Mouse (Mus musculus): ENCODE data around the gene Calcr. TPM values are rescaled to one million over a fixed set of nuclear protein-coding genes. Genes with fewer than 3 reads are reported as not detected.
A peak's percentile ranks its signal among the peaks of the same experiment; 100 is the strongest.
"Not testable (repeated sequence)": the region's sequence is repeated elsewhere in the genome, so short reads cannot be mapped to it uniquely, and the experiment has no call there.

Calcr gene
- polyA plus RNA-seq (2016; fragmentation: Nextera tagmentation; extraction: Ambion mirVana), result 2.1 and 2.4 TPM in 2 replicates

DNA sequence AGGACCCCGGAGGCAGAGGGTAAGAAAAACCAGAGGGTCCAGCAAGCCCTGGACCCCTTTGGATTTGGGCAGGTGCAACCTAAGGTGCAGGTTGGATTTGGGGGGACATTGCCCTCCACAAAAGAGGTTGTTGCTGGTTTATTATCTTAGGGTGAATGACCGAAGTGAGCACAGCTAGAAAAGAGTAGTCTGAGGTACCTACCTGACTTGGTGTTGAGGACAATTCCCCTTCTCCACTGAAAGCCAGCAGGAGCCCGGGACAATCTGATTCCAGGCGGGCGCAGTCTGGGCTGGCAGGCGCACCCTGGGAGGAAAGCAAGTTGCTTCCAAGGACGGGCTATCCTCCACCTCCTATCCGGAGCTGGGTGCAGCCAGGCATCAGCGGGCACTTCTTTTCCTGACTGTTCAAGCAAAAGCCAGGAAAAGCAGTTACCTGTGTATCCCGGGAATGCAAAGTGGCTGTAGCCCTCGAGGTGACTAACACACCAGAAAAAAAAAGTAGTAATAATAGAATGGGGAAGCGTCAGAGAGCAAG is at the start of gene Calcr:
Calcr (minus strand) TSS at position 485 of the 535 bp plus-strand sequence.
- no peaks in the 10 kb centered on the region for H3K36me3 ChIP-seq
- peak within 1 kb of the TSS; percentile 98 for H3K4me2 ChIP-seq (replicated peaks)
- ATAC-seq (ENCODE audit: low FRiP score), result no peak
- peaks cover 6% of the 10 kb centered on the region for H3K4me1 ChIP-seq
- no peak within 1 kb of the TSS for H3K27ac ChIP-seq
- H3K9ac ChIP-seq, result peak within 1 kb of the TSS; percentile 38; the same call in 1 of the 2 replicates
- H3K9me3 ChIP-seq (replicated peaks), result no peaks in the 10 kb centered on the region
- H3K4me3 ChIP-seq, result peak within 1 kb of the TSS; percentile 53
- WGBS, result 4% methylated on average over 12 of the region's 12 CpGs
- H3K27me3 ChIP-seq, result peaks cover 45% of the 10 kb centered on the region

DNA sequence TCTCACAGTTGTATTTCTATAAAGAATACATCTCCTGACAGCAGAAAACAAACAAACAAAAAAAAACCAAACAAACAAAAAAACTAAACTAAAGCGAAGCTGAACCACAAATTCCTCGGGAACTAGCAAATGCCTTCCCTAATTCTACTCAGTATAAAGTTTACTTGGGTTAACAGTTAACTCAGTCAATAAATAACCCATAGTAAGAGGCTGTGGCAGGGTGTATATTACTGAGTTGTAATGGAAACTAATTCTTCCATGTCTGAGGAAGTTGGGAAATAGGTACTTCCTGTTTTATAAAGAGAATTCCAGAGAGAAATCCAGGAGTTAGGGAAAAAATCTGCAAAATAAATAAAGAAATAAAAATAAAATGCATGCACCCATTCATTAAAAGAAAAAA is 3.0 kb upstream of the Calcr start:
- no peak overlapping the region for H3K9ac ChIP-seq
- no peak overlapping the region for H3K4me3 ChIP-seq
- no peaks in the 10 kb centered on the region for H3K9me3 ChIP-seq (replicated peaks)
- ATAC-seq (ENCODE audit: low FRiP score), result no peak
- H3K27ac ChIP-seq, result no peak overlapping the region
- H3K4me1 ChIP-seq, result peaks cover 6% of the 10 kb centered on the region
- no peaks in the 10 kb centered on the region for H3K36me3 ChIP-seq
- H3K4me2 ChIP-seq (replicated peaks), result no peak overlapping the region
- WGBS, result 79% methylated on average over 2 of the region's 2 CpGs
- H3K27me3 ChIP-seq, result peaks cover 37% of the 10 kb centered on the region

DNA sequence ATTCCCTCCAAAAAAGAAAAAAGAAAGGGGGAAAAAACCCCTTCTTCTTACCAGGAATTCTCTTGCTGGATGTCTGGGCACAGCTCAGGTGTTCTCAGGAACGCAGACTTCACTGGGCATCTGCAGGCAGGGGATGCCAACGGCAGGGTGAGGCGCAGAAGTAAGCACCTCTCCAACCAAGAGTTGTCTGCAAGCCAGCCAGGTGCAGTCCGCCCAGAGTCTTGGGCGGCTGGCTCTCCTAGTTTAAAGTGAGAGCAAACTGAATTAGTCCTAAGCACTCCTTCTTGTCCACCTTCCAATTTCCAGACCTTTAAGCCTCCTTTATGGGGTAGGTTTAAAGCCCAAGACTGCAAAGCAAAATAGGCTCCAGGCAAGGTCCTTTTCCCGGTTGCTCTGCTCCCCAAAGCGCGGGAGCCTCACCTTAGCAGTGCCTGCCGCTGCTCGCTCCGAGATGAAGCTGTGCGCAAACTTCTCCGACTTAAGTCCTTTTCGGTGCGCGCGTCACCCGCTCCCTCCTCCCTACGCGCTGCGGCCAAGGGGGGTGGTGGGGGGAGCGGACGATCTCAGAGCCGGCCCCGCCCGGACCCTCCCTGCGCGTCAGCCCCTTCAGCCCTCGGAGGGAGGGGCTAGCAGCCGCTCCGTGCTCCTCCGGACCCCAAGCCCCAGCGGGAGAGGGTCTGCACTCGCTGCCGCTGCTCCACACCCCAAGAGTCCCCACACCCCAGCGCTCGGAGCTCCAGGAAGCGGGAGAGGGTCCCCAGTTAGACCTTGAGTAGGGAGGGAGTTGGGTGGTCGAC is 1.1 kb downstream of the Calcr start:
- Histone ChIP-seq H3K4me3 (peak overlapping the region; percentile 53), H3K4me1 (peaks cover 6% of the 10 kb centered on the region), H3K27me3 (peaks cover 45% of the 10 kb centered on the region), H3K9me3 (replicated peaks) (no peaks in the 10 kb centered on the region), H3K9ac (peak overlapping the region; percentile 38; the same call in 1 of the 2 replicates), H3K4me2 (replicated peaks) (peak overlapping the region; percentile 98), H3K27ac (no peak overlapping the region), H3K36me3 (no peaks in the 10 kb centered on the region)
- peak; percentile 40 for ATAC-seq (ENCODE audit: low FRiP score)
- WGBS, result under 1% methylated on average over 39 of the region's 39 CpGs

DNA sequence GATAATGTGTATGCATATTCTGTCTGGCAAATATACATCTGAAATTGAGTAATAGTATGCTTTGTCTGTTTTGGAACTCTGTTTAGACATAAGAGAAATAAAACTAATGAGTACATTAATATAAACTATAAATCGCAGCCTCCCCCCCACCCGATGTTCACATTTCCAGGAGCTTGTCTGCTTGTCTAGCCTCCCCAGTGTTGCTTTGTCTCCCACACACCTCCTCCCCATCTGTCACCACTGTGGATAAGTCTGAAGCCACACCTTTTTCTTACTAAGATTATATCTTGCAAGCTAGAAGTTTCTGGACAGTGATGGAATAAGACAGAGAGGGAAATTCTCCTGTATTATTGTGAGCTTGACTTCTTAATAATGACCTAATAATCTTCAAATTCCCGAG is 12.9 kb downstream of the Calcr start:
- Histone ChIP-seq H3K9me3 (replicated peaks) (no peaks in the 10 kb centered on the region), H3K27me3 (no peaks in the 10 kb centered on the region), H3K4me2 (replicated peaks) (no peak overlapping the region), H3K4me3 (no peak overlapping the region), H3K4me1 (no peaks in the 10 kb centered on the region), H3K36me3 (no peaks in the 10 kb centered on the region), H3K27ac (no peak overlapping the region), H3K9ac (no peak overlapping the region)
- WGBS, result 85% methylated on average over 3 of the region's 3 CpGs
- ATAC-seq (ENCODE audit: low FRiP score), result no peak

DNA sequence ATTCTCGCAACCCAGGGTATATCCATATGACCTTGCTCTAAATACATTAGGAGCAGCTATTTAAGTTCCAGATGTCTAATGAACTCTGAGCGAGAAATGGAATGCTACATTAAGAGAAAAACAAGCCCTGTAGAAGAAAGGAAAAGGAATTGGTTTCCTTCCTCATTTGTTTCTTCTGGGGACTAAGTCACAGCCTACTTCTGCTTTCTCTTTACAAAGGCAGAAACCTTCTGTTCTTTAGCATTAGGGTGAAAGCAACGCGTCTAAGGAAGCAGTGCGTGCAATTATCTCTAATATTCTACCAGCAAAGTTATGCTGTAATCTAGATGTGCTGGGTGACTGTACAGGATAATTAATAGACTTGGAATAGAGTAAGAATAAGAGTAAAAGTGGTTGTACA is 14.9 kb downstream of the Calcr start:
- Histone ChIP-seq H3K4me3 (no peak overlapping the region), H3K36me3 (no peaks in the 10 kb centered on the region), H3K27ac (no peak overlapping the region), H3K9me3 (replicated peaks) (no peaks in the 10 kb centered on the region), H3K9ac (no peak overlapping the region), H3K27me3 (no peaks in the 10 kb centered on the region), H3K4me2 (replicated peaks) (no peak overlapping the region), H3K4me1 (no peaks in the 10 kb centered on the region)
- no peak for ATAC-seq (ENCODE audit: low FRiP score)
- WGBS, result 91% methylated on average over 5 of the region's 5 CpGs

DNA sequence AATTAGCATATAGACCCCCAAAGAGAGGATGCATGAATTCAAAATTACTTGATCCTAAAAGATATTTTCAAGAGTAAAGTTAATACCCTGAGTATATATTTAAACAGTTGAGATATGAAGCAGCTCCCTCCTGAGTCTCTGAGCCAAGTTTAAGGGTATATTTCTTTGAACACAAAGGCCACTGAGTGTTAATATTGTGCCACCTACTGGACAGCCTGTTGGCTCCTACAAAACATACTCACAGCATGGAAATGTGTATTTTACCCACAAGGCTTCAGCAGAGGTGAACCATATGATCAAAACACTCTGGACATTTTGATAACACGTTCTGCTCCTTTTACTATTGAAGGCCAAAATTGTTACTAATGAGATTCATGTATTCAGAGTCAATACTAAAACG is 19.0 kb downstream of the Calcr start:
- WGBS, result 41% methylated on average over 2 of the region's 2 CpGs
- no peak for ATAC-seq (ENCODE audit: low FRiP score)

DNA sequence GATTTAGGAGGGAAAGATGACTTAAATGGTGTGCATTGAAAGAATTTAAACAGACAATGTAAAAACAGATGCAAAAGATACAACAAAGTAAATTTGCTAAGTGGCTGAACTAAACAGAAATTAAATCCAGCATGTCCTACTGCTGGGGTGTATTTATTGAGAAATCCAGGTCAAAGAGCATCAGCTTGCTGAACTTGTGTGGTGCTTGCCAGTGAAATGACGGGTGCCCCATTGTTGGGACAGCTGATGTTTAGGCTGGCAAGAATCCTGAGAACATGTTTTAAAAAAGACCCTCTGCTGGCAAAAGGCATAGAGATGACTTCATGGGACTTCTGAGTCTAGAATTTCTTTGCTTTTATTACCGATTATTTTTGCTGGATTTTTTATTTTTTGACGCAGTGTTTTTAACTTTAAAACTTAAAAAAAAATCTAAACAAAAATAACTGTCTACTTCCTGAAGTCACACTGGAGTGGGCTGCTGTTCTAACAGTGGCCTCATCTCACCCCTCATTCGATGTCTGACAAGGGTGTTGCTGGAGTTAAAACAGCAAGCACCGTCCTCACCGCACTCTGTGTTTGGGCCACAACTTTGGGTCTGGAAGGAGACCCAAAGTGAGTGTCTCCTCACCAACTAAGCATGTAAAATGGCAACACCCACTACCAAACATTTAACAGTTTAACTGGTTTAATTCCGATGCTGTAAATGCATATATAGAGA is 22.4 kb downstream of the Calcr start:
- 82% methylated on average over 7 of the region's 7 CpGs for WGBS
- Histone ChIP-seq H3K36me3 (no peaks in the 10 kb centered on the region), H3K9me3 (replicated peaks) (no peaks in the 10 kb centered on the region), H3K9ac (no peak overlapping the region), H3K4me2 (replicated peaks) (no peak overlapping the region), H3K4me3 (no peak overlapping the region), H3K27ac (no peak overlapping the region), H3K27me3 (no peaks in the 10 kb centered on the region), H3K4me1 (no peaks in the 10 kb centered on the region)
- ATAC-seq (ENCODE audit: low FRiP score), result no peak

More for the DNA sequence above, 19.0 kb downstream of the Calcr start:
- Histone ChIP-seq H3K36me3 (no peaks in the 10 kb centered on the region), H3K27ac (no peak overlapping the region), H3K9me3 (replicated peaks) (no peaks in the 10 kb centered on the region), H3K4me1 (no peaks in the 10 kb centered on the region), H3K27me3 (no peaks in the 10 kb centered on the region), H3K4me3 (no peak overlapping the region), H3K4me2 (replicated peaks) (no peak overlapping the region), H3K9ac (no peak overlapping the region)

DNA sequence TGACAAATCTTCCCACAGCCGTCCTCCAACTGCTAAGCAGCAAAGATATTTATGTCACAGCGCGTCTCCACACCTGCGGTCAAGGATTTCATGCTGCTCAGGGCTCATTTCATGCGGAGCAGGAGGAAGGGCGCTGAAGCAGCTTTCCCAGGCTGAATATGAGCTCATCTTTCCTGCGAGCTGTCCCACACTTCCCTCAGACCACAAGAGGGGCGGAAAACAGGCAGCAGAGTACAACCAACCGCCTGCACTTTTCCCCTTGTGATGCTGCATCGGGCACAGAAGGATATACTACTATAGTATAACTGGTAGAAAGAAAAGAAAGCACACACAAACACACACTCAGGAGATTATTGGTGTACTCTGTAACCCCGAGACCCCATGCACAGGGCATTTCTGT is 23.2 kb downstream of the Calcr start:
- no peak overlapping the region for H3K9ac ChIP-seq
- no peaks in the 10 kb centered on the region for H3K27me3 ChIP-seq
- WGBS, result 44% methylated on average over 11 of the region's 11 CpGs
- H3K27ac ChIP-seq, result no peak overlapping the region
- no peak overlapping the region for H3K4me3 ChIP-seq
- no peaks in the 10 kb centered on the region for H3K4me1 ChIP-seq
- ATAC-seq (ENCODE audit: low FRiP score), result no peak
- no peaks in the 10 kb centered on the region for H3K9me3 ChIP-seq (replicated peaks)
- no peaks in the 10 kb centered on the region for H3K36me3 ChIP-seq
- no peak overlapping the region for H3K4me2 ChIP-seq (replicated peaks)

DNA sequence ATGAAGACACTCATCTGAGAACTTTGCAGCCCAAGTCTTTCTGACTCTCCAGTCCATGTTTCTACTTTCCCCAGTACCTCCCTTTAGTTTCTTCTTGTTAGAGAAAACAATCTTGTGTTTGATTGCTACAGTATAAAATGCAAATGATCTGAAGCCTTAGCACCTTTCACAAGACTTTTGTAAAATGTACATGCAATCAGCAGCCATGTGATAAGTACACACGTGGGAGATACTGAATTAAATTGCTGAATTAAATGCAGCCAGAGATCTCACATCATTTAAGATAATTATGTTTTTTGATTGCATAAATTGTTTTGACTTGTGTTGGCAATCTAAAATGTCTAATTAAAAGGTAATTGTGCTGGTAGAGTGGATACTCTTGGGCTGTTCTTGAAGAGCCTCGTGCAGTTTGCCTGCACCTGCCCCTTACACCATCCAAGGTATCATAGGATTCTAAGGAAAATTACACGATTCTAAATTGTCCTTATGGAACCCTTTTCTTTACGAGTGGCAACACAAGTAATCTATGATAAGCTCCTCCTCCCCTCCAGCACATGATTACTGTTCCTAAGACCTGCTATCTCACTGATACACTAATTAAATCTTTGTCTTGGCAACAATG is 34.2 kb downstream of the Calcr start:
- ATAC-seq (ENCODE audit: low FRiP score), result no peak
- Histone ChIP-seq H3K4me1 (no peaks in the 10 kb centered on the region), H3K27ac (no peak overlapping the region), H3K4me2 (replicated peaks) (no peak overlapping the region), H3K9me3 (replicated peaks) (no peaks in the 10 kb centered on the region), H3K9ac (no peak overlapping the region), H3K36me3 (no peaks in the 10 kb centered on the region), H3K27me3 (no peaks in the 10 kb centered on the region), H3K4me3 (no peak overlapping the region)
- whole genome bisulfite sequencing, result 84% methylated on average over 4 of the region's 4 CpGs

DNA sequence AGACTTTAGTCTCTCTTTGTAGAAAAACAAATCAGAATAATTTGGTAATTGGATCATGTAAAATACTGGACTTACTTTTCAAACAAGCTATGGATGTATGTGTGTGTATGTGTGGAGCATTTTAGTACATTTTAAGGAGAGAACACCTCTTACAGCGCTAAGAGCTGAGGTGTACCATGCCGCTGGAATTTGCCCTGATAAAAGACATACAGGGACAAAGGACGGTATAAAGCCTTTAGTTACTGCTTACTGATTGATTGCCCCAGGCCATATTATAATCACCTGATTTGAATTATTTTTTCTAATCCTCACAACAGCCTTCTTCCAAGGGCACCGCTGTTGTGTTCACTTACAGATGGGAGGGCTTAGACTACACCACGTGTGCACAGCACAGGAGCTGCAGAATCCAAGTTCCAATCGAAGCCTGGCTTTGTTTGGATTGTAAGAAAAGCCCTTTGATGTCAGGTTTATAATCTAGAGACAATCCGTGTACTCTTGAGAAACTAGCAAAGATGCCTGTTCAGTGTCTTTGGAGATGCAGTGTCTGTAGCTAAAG is 76.3 kb downstream of the Calcr start:
- Histone ChIP-seq H3K9me3 (replicated peaks) (no peaks in the 10 kb centered on the region), H3K4me1 (no peaks in the 10 kb centered on the region), H3K4me3 (no peak overlapping the region), H3K9ac (no peak overlapping the region), H3K4me2 (replicated peaks) (no peak overlapping the region), H3K36me3 (no peaks in the 10 kb centered on the region), H3K27me3 (no peaks in the 10 kb centered on the region), H3K27ac (no peak overlapping the region)
- WGBS, result 74% methylated on average over 7 of the region's 7 CpGs
- ATAC-seq (ENCODE audit: low FRiP score), result no peak

DNA sequence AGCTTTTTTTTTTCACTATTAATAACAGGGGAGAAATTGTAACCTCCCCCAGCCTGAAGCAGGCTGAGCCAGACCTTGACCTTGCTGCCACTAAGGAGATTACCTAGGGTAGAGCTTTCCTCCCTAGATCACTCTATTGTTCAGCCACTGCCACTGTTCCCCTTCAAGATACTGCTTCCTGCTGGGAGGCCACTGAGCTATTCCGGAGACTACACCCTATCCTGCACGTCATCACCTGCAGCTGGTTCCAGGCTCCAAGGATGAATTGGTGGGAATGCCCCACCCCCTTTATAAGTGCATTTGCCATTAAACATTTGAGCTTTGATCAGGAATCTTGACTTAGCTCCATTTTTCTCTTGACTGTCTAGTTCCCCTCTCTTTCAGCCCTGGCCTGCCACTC is 86.2 kb downstream of the Calcr start:
- not testable (repeated sequence) for H3K36me3 ChIP-seq; H3K27ac ChIP-seq; H3K4me1 ChIP-seq; H3K9me3 ChIP-seq (replicated peaks); ATAC-seq (ENCODE audit: low FRiP score); H3K9ac ChIP-seq; H3K4me2 ChIP-seq (replicated peaks); H3K27me3 ChIP-seq; H3K4me3 ChIP-seq
- 30% methylated on average over 2 of the region's 2 CpGs for WGBS

DNA sequence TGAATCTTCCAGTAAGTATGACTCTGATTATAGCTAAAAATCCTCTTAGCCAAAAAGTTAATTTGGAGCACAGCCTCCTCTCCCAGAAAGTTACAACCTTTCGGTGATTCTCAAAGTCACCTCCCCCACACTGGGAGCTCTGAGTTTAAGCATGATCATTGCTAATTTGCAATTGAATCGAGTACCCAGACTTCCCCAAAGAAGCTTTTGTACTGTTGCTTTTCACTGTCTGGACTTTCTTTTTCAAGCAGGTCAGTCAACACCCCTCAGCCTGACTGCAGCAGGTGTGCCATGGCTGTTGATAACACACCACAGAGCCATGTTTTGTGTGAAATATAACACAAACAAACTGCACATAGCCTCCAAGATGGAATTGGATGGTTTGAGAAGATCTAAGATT is 86.7 kb downstream of the Calcr start:
- 35% methylated on average over 2 of the region's 2 CpGs for WGBS

More for the DNA sequence above, 86.7 kb downstream of the Calcr start:
- Histone ChIP-seq H3K4me1 (no peaks in the 10 kb centered on the region), H3K27ac (no peak overlapping the region), H3K4me3 (no peak overlapping the region), H3K9me3 (replicated peaks) (no peaks in the 10 kb centered on the region), H3K4me2 (replicated peaks) (no peak overlapping the region), H3K27me3 (no peaks in the 10 kb centered on the region), H3K9ac (no peak overlapping the region), H3K36me3 (no peaks in the 10 kb centered on the region)
- peak; percentile 43; the same call in 1 of the 2 replicates for ATAC-seq (ENCODE audit: low FRiP score)

Data from hindbrain, embryonic 12.5 days (tissue).